Mouse (Mus musculus): ENCODE measurements around the gene Mdfi.
A peak's percentile ranks its signal among the peaks of the same experiment; 100 is the strongest.

Mdfi gene

GRCm38 (mm10) chr17:47802806-47803205 lies 31.7 kb downstream of the Mdfi start:
- DNase-seq (ENCODE audit: low spot score in 2 of 2): no peak

GRCm38 (mm10) chr17:47797383-47797782 lies 37.1 kb downstream of the Mdfi start:
- DNase-seq (ENCODE audit: low spot score in 2 of 2): no peak

- no peak for DNase-seq (ENCODE audit: low spot score in 2 of 2)
Measured at GRCm38 (mm10) chr17:47796968-47797367, 37.5 kb downstream of the Mdfi start.

GRCm38 (mm10) chr17:47796156-47796816 lies 38.2 kb downstream of the Mdfi start:
- DNase-seq (ENCODE audit: low spot score in 2 of 2): no peak

GRCm38 (mm10) chr17:47795446-47795845 lies 39.0 kb downstream of the Mdfi start:
- peak; percentile 44 to 52 for DNase-seq (ENCODE audit: low spot score in 2 of 2)

GRCm38 (mm10) chr17:47793377-47793776 lies 41.1 kb downstream of the Mdfi start:
- peak; percentile 79 to 87 for DNase-seq (ENCODE audit: low spot score in 2 of 2)

- peak; percentile 64 to 69 for DNase-seq (ENCODE audit: low spot score in 2 of 2)
Measured at GRCm38 (mm10) chr17:47792098-47792863, 42.2 kb downstream of the Mdfi start.

- DNase-seq (ENCODE audit: low spot score in 2 of 2): no peak
Measured at GRCm38 (mm10) chr17:47788996-47789395, 45.5 kb downstream of the Mdfi start.

GRCm38 (mm10) chr17:47788306-47788705 lies 46.2 kb downstream of the Mdfi start:
- DNase-seq (ENCODE audit: low spot score in 2 of 2): no peak

GRCm38 (mm10) chr17:47787632-47788031 lies 46.9 kb downstream of the Mdfi start:
- no peak for DNase-seq (ENCODE audit: low spot score in 2 of 2)

- DNase-seq (ENCODE audit: low spot score in 2 of 2): no peak
Measured at GRCm38 (mm10) chr17:47784411-47784810, 50.1 kb downstream of the Mdfi start.

GRCm38 (mm10) chr17:47783445-47784223 lies 50.9 kb downstream of the Mdfi start:
- no peak for DNase-seq (ENCODE audit: low spot score in 2 of 2)

GRCm38 (mm10) chr17:47782486-47782885 lies 52.0 kb downstream of the Mdfi start:
- DNase-seq (ENCODE audit: low spot score in 2 of 2): no peak

- DNase-seq (ENCODE audit: low spot score in 2 of 2): no peak
Measured at GRCm38 (mm10) chr17:47780470-47780869, 54.0 kb downstream of the Mdfi start.

- no peak for DNase-seq (ENCODE audit: low spot score in 2 of 2)
Measured at GRCm38 (mm10) chr17:47777141-47777540, 57.4 kb downstream of the Mdfi start.

GRCm38 (mm10) chr17:47773604-47774003 lies 60.9 kb downstream of the Mdfi start:
- no peak for DNase-seq (ENCODE audit: low spot score in 2 of 2)

GRCm38 (mm10) chr17:47769389-47770299 lies 64.8 kb downstream of the Mdfi start:
- DNase-seq (ENCODE audit: low spot score in 2 of 2): no peak

- peak; percentile 61 to 71 for DNase-seq (ENCODE audit: low spot score in 2 of 2)
Measured at GRCm38 (mm10) chr17:47768707-47769276, 65.7 kb downstream of the Mdfi start.

- no peak for DNase-seq (ENCODE audit: low spot score in 2 of 2)
Measured at GRCm38 (mm10) chr17:47767456-47768141, 66.9 kb downstream of the Mdfi start.

- no peak for DNase-seq (ENCODE audit: low spot score in 2 of 2)
Measured at GRCm38 (mm10) chr17:47767081-47767455, 67.4 kb downstream of the Mdfi start.
